22 mouse cellular contexts compared by ENCODE assay signal in the genomic region with DNA sequence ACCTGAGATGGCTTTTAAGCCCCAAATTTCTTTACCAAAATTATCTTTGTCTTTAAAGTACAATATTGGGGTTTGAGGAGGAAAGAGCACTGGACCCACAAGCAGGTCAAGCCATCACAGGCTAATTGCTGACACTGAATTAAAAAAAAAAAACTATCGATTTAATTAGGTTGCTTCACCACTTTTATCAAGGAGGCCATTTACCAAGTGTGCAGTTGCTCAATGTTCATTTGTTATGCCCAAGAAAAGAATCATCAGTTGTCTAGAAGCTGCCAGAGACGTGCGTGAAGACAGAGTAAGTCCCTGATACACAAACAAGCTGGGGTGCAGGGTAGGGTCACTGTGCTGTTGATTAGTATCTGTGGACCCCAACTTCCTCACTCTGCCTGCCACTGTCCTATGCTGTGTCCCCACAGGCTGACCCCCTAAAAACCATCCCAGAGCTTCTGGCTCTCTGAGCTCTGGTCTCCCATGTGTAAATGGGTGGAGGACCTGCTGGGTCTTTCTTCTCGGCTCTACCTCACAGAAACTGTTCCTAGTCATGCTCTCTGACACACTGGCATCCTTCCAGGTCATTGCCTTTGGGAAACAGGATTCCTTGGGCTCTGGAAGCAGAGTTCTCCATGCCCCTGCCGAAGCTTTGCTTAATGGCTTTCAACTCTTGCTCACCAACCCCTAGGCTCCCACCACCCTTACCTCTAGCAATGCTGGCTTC.
DNase-seq lines count a peak whose midpoint lies in the region; ATAC-seq and TF ChIP-seq lines count a peak whose summit lies in the region.
"Had no signal": no experiment of that assay in that cellular context is flagged by ENCODE, and none has a peak within 500 bp of the region (broad histone marks: within the 10 kb centered on the region; RNA-seq: fewer than 3 reads in every experiment).

No protein-coding gene starts in this region.

- TF ChIP-seq CTCF in hindbrain, postnatal 0 days (IDR thresholded peaks at IDR 0.05; ENCODE audit: low read depth), result no peak
- no peak for TF ChIP-seq CTCF in liver, postnatal 0 days (IDR thresholded peaks at IDR 0.05; ENCODE audit: low read depth)

- 86% methylated on average over 5 of the region's 5 CpGs for WGBS in hindbrain, embryonic 10.5 days
- 73% methylated on average over 5 of the region's 5 CpGs for WGBS in hindbrain, postnatal 0 days
- 61% methylated on average over 5 of the region's 5 CpGs for WGBS in liver, embryonic 16.5 days (ENCODE audit: insufficient replicate concordance)
- 72% methylated on average over 5 of the region's 5 CpGs for WGBS in liver, postnatal 0 days (ENCODE audit: insufficient replicate concordance)

- peak; percentile 14 for DNase-seq in adrenal gland, adult 2 months
- DNase-seq in adrenal gland, adult (ENCODE audit: inconsistent age in 2 of 2, low spot score in 1 of 2), result no peak
- DNase-seq in hindbrain, embryonic 10.5 days (ENCODE audit: low spot score), result no peak
- no peak for DNase-seq in hindbrain, postnatal 0 days (ENCODE audit: low spot score)
- no peak for DNase-seq in liver
- no peak for DNase-seq in liver, postnatal 0 days
- DNase-seq: adrenal gland, adult 8-10 months; B cell, adult 2 months; cerebellum, adult 11-12 months; cerebellum, adult 9-10 months; cerebellum, postnatal 25 days; gastrocnemius, postnatal 36 days; heart, adult 18-20 months; heart, postnatal 36 days had no signal

- H3K4me2 ChIP-seq in hindbrain, postnatal 0 days (ENCODE audit: low read depth, low read length), result no peak overlapping the region
- no peak overlapping the region for H3K4me2 ChIP-seq in liver, embryonic 16.5 days (ENCODE audit: low read depth, low read length)
- no peak overlapping the region for H3K4me2 ChIP-seq in liver, postnatal 0 days (ENCODE audit: low read depth, low read length)
- H3K4me2 ChIP-seq: embryonic facial prominence, embryonic 12.5 days; forebrain, embryonic 15.5 days; heart, embryonic 13.5 days; hindbrain, embryonic 12.5 days had no signal

- H3K27ac ChIP-seq in hindbrain, embryonic 10.5 days, result 0 out of 2 replicates have a peak overlapping the region, but pooled peaks have one; percentile 23
- H3K27ac ChIP-seq in hindbrain, postnatal 0 days, result no peak overlapping the region
- peak overlapping the region; percentile 53 for H3K27ac ChIP-seq in liver, embryonic 16.5 days (ENCODE audit: low read length)
- peak overlapping the region; percentile 79 for H3K27ac ChIP-seq in liver, postnatal 0 days (ENCODE audit: low read depth)
- H3K27ac ChIP-seq: embryonic facial prominence, embryonic 12.5 days; forebrain, embryonic 15.5 days; heart, embryonic 13.5 days; hindbrain, embryonic 12.5 days had no signal

- peaks cover 20% of the 10 kb centered on the region; the same call in 1 of the 2 replicates for H3K4me1 ChIP-seq in hindbrain, embryonic 10.5 days (replicated peaks)
- H3K4me1 ChIP-seq in hindbrain, postnatal 0 days (ENCODE audit: insufficient read depth, low read length), result no peaks in the 10 kb centered on the region
- H3K4me1 ChIP-seq in liver, embryonic 16.5 days (ENCODE audit: control insufficient read depth, low read depth, low read length), result peaks cover 3% of the 10 kb centered on the region
- H3K4me1 ChIP-seq in liver, postnatal 0 days (ENCODE audit: insufficient read depth), result peaks cover 10% of the 10 kb centered on the region; the same call in 1 of the 2 replicates
- H3K4me1 ChIP-seq: embryonic facial prominence, embryonic 12.5 days; forebrain, embryonic 15.5 days; hindbrain, embryonic 12.5 days had no signal

- H3K9me3 ChIP-seq in hindbrain, embryonic 10.5 days, result no peaks in the 10 kb centered on the region
- H3K9me3 ChIP-seq in hindbrain, postnatal 0 days (ENCODE audit: low read length), result no peaks in the 10 kb centered on the region
- H3K9me3 ChIP-seq in liver, embryonic 16.5 days (replicated peaks; ENCODE audit: control insufficient read depth, low read length), result no peaks in the 10 kb centered on the region
- no peaks in the 10 kb centered on the region for H3K9me3 ChIP-seq in liver, postnatal 0 days (ENCODE audit: low read length)
- H3K9me3 ChIP-seq: embryonic facial prominence, embryonic 12.5 days; forebrain, embryonic 15.5 days; heart, embryonic 13.5 days; hindbrain, embryonic 12.5 days had no signal

- H3K9ac ChIP-seq in hindbrain, postnatal 0 days (replicated peaks; ENCODE audit: low read length), result no peak overlapping the region
- H3K9ac ChIP-seq in liver, embryonic 16.5 days (ENCODE audit: low read depth, low read length), result no peak overlapping the region
- H3K9ac ChIP-seq in liver, postnatal 0 days (replicated peaks), result no peak overlapping the region
- H3K9ac ChIP-seq: embryonic facial prominence, embryonic 12.5 days; forebrain, embryonic 15.5 days; heart, embryonic 13.5 days; hindbrain, embryonic 12.5 days had no signal

- H3K36me3 ChIP-seq in hindbrain, embryonic 10.5 days, result no peaks in the 10 kb centered on the region
- no peaks in the 10 kb centered on the region for H3K36me3 ChIP-seq in hindbrain, postnatal 0 days (ENCODE audit: insufficient read depth, low read length)
- H3K36me3 ChIP-seq in liver, embryonic 16.5 days (ENCODE audit: control insufficient read depth, insufficient read depth), result no peaks in the 10 kb centered on the region
- H3K36me3 ChIP-seq in liver, postnatal 0 days (replicated peaks; ENCODE audit: insufficient read depth, low read length), result no peaks in the 10 kb centered on the region
- H3K36me3 ChIP-seq: embryonic facial prominence, embryonic 12.5 days; forebrain, embryonic 15.5 days; G1E; heart, embryonic 13.5 days; hindbrain, embryonic 12.5 days had no signal

- no peak overlapping the region for H3K4me3 ChIP-seq in hindbrain, embryonic 10.5 days
- H3K4me3 ChIP-seq in hindbrain, postnatal 0 days (ENCODE audit: low read length), result no peak overlapping the region
- H3K4me3 ChIP-seq in liver, embryonic 16.5 days (ENCODE audit: low read depth, low read length), result no peak overlapping the region
- H3K4me3 ChIP-seq in liver, postnatal 0 days (ENCODE audit: low read depth, low read length), result no peak overlapping the region
- H3K4me3 ChIP-seq: embryonic facial prominence, embryonic 12.5 days; forebrain, embryonic 15.5 days; heart, embryonic 13.5 days; hindbrain, embryonic 12.5 days had no signal

- no peak for ATAC-seq in hindbrain, postnatal 0 days
- no peak for ATAC-seq in liver, embryonic 16.5 days (ENCODE audit: low read depth)
- ATAC-seq in liver, postnatal 0 days, result no peak
- ATAC-seq: CD4-positive, CD25-positive, alpha-beta regulatory T cell, adult 4 months; forebrain, embryonic 15.5 days; hindbrain, embryonic 16.5 days had no signal

- TF ChIP-seq EP300 in liver, postnatal 0 days (IDR thresholded peaks at IDR 0.05; ENCODE audit: low read depth), result no peak

- H3K27me3 ChIP-seq in hindbrain, embryonic 10.5 days (ENCODE audit: insufficient read depth, poor library complexity, severe bottlenecking), result no peaks in the 10 kb centered on the region
- H3K27me3 ChIP-seq in hindbrain, postnatal 0 days (ENCODE audit: insufficient read depth, low read length), result no peaks in the 10 kb centered on the region
- no peaks in the 10 kb centered on the region for H3K27me3 ChIP-seq in liver, embryonic 16.5 days (ENCODE audit: control insufficient read depth, insufficient read depth, low read depth, low read length)
- H3K27me3 ChIP-seq in liver, postnatal 0 days (ENCODE audit: insufficient read depth, low read length), result no peaks in the 10 kb centered on the region
- H3K27me3 ChIP-seq: embryonic facial prominence, embryonic 12.5 days; forebrain, embryonic 15.5 days; heart, embryonic 13.5 days; hindbrain, embryonic 12.5 days had no signal
